Mouse (Mus musculus): ENCODE data around the gene Tlx1. TPM values are rescaled to one million over a fixed set of nuclear protein-coding genes. Genes with fewer than 3 reads are reported as not detected.

Tlx1 gene
- polyA plus RNA-seq, 1 experiment from 2014 or later, result not detected

- Histone ChIP-seq H3K27me3 (ENCODE audit: control insufficient read depth, insufficient read depth, low read depth, low read length) (no peaks in the 10 kb centered on the region), H3K9me3 (ENCODE audit: control insufficient read depth, low read length) (no peaks in the 10 kb centered on the region), H3K36me3 (ENCODE audit: control insufficient read depth, insufficient read depth, low read length) (no peaks in the 10 kb centered on the region), H3K27ac (ENCODE audit: low read length) (no peak overlapping the region), H3K4me1 (replicated peaks; ENCODE audit: control insufficient read depth, insufficient read depth, low read length) (0 out of 2 replicates have a peak, but pooled peaks cover 2% of the 10 kb centered on the region), H3K4me2 (ENCODE audit: low read depth, low read length) (no peak overlapping the region), H3K4me3 (ENCODE audit: low read length) (no peak overlapping the region), H3K9ac (ENCODE audit: low read length) (no peak overlapping the region)
- no peak for ATAC-seq (ENCODE audit: low read depth)
- WGBS, result 68% methylated on average over 3 of the region's 3 CpGs
Observed at GRCm38 (mm10) chr19:45205311-45206105, 55.0 kb downstream of the Tlx1 start.

Other genes with a start within 250 kb of the Tlx1 start
- 26.4 and 27.1 TPM in 2 replicates for gene Slf2, start 219.5 kb upstream of the Tlx1 start, polyA plus RNA-seq (2015; fragmentation: Nextera tagmentation; extraction: Ambion mirVana)
- gene Sema4g, start 161.6 kb upstream of the Tlx1 start, polyA plus RNA-seq (2015; fragmentation: Nextera tagmentation; extraction: Ambion mirVana), result 1.3 and 1.6 TPM in 2 replicates
- 19.8 and 19.9 TPM in 2 replicates for gene Twnk, start 145.0 kb upstream of the Tlx1 start, polyA plus RNA-seq (2015; fragmentation: Nextera tagmentation; extraction: Ambion mirVana)
- 65.2 and 67.2 TPM in 2 replicates for gene Mrpl43, start 144.2 kb upstream of the Tlx1 start, polyA plus RNA-seq (2015; fragmentation: Nextera tagmentation; extraction: Ambion mirVana)
- gene Lzts2, start 136.3 kb upstream of the Tlx1 start, polyA plus RNA-seq (2015; fragmentation: Nextera tagmentation; extraction: Ambion mirVana), result 50.1 and 51.6 TPM in 2 replicates
- gene Pdzd7, start 105.0 kb upstream of the Tlx1 start, polyA plus RNA-seq (2015; fragmentation: Nextera tagmentation; extraction: Ambion mirVana), result 0.21 and 0.33 TPM in 2 replicates
- 26.0 and 26.1 TPM in 2 replicates for gene Sfxn3, start 103.2 kb upstream of the Tlx1 start, polyA plus RNA-seq (2015; fragmentation: Nextera tagmentation; extraction: Ambion mirVana)
- 6.8 and 9.8 TPM in 2 replicates for gene Kazald1, start 75.4 kb upstream of the Tlx1 start, polyA plus RNA-seq (2015; fragmentation: Nextera tagmentation; extraction: Ambion mirVana)
- not detected in 2 replicates for gene Lbx1, start 85.1 kb downstream of the Tlx1 start, polyA plus RNA-seq (2015; fragmentation: Nextera tagmentation; extraction: Ambion mirVana)
- gene Btrc, start 213.1 kb downstream of the Tlx1 start, polyA plus RNA-seq (2015; fragmentation: Nextera tagmentation; extraction: Ambion mirVana), result 34.8 and 36.2 TPM in 2 replicates